Mouse (Mus musculus) bone marrow, adult 2 months (tissue): ENCODE data around the gene Tecr.

Experiments
- CTCF ChIP-seq: fragments of 200-500 bp; IDR thresholded peaks from 2 replicates; pipeline ENCODE4 v1.5.1; 2011; ENCODE audit warnings: low read length, control low read depth; ENCODE audit not compliant: control insufficient read depth, insufficient read depth
- POLR2A ChIP-seq: fragments of 200-500 bp; IDR thresholded peaks from 2 replicates; pipeline ENCODE4 v1.6.1; 2011; ENCODE audit warnings: low read depth, mild to moderate bottlenecking, control low read depth, low read length, borderline replicate concordance; ENCODE audit not compliant: control insufficient read depth

GRCm38 (mm10) chr8:83571791-83572190, 36.0 kb downstream of the Tecr start:
- TF ChIP-seq CTCF (no peak), POLR2A (no peak)
